Mouse (Mus musculus) lung, embryonic 14.5 days (tissue): ENCODE measurements around the gene Chd3. TPM values are rescaled to one million over a fixed set of nuclear protein-coding genes. Genes with fewer than 3 reads are reported as not detected.
A peak's percentile ranks its signal among the peaks of the same experiment; 100 is the strongest.

ENCODE experiments used
- ATAC-seq: fragments of 200-750 bp; cut with Nextera tagmentation; 2 replicates; pipeline ENCODE4 v1.8.0; 2017; ENCODE audit warnings: mild to moderate bottlenecking, moderate TSS enrichment, moderate library complexity; ENCODE audit not compliant: insufficient read depth
- DNase-seq: peaks from one replicate; pipeline ENCODE4 v3.0.0-alpha.2; 2015
- H3K27ac ChIP-seq: fragments of 300-500 bp; sonication (generic); 2 replicates; pipeline ENCODE4 v1.5.1; 2014; ENCODE audit warnings: low read depth, mild to moderate bottlenecking, moderate library complexity
- H3K27me3 ChIP-seq: fragments of 300-500 bp; sonication (generic); 2 replicates; pipeline ENCODE4 v1.6.1; 2014; ENCODE audit warnings: low read length, control low read depth; ENCODE audit not compliant: insufficient read depth
- H3K36me3 ChIP-seq: fragments of 300-500 bp; sonication (generic); 2 replicates; pipeline ENCODE4 v1.6.1; 2014; ENCODE audit warnings: control low read depth; ENCODE audit not compliant: insufficient read depth
- H3K4me1 ChIP-seq: fragments of 300-500 bp; sonication (generic); 2 replicates; pipeline ENCODE4 v1.6.1; 2014; ENCODE audit warnings: antibody characterized with exemption, control low read depth; ENCODE audit not compliant: insufficient read depth
- H3K4me2 ChIP-seq: fragments of 300-500 bp; sonication (generic); 2 replicates; pipeline ENCODE4 v1.6.1; 2014; ENCODE audit warnings: mild to moderate bottlenecking
- H3K4me3 ChIP-seq: fragments of 300-500 bp; sonication (generic); 2 replicates; pipeline ENCODE4 v1.5.1; 2014; ENCODE audit warnings: low read depth, low read length
- H3K9ac ChIP-seq: fragments of 300-500 bp; sonication (generic); 2 replicates; pipeline ENCODE4 v1.6.1; 2014
- H3K9me3 ChIP-seq: fragments of 300-500 bp; sonication (generic); 2 replicates; pipeline ENCODE4 v1.6.1; 2016; ENCODE audit warnings: low read depth, low read length, control low read depth
- CTCF ChIP-seq: IDR thresholded peaks from 2 replicates; pipeline ENCODE4 v1.5.1; 2016; ENCODE audit warnings: antibody characterized with exemption, low read depth
- WGBS: fragments of 180-500 bp; shearing (Covaris S2); extraction: QIAGEN DNeasy Blood & Tissue Kit; methylation state at CpG from one replicate; pipeline ENCODE4 v1.1.7; 2014; 5-methylcytosine and 5-hydroxymethylcytosine counted together
- polyA plus RNA-seq: library from polyadenylated mRNA; unstranded; fragments of >200 nt; fragmentation: Nextera tagmentation; extraction: Ambion mirVana; gene quantifications from 2 replicates; pipeline ENCODE4 v1.2.1, GENCODE M21; 2014

Gene Chd3
- polyA plus RNA-seq, 1 experiment from 2014 or later: 59.9 TPM

GRCm38 (mm10) chr11:69386758-69387157, 17.6 kb upstream of the Chd3 start:
- peaks cover 6% of the 10 kb centered on the region; the same call in 1 of the 2 replicates for H3K36me3 ChIP-seq
- 57% methylated on average over 7 of the region's 7 CpGs for WGBS
- H3K9ac ChIP-seq: no peak overlapping the region
- TF ChIP-seq CTCF: peak; percentile 43
- H3K4me2 ChIP-seq: no peak overlapping the region
- ATAC-seq: no peak
- no peaks in the 10 kb centered on the region for H3K9me3 ChIP-seq
- no peaks in the 10 kb centered on the region for H3K27me3 ChIP-seq
- H3K27ac ChIP-seq: no peak overlapping the region
- DNase-seq: no peak
- no peaks in the 10 kb centered on the region for H3K4me1 ChIP-seq
- H3K4me3 ChIP-seq: no peak overlapping the region

- DNase-seq (no peak), ATAC-seq (no peak)
- WGBS: 75% methylated on average over 6 of the region's 6 CpGs
- H3K36me3 ChIP-seq: peaks cover 6% of the 10 kb centered on the region; the same call in 1 of the 2 replicates
- no peak overlapping the region for H3K9ac ChIP-seq
- no peak overlapping the region for H3K4me2 ChIP-seq
- no peaks in the 10 kb centered on the region for H3K27me3 ChIP-seq
- no peaks in the 10 kb centered on the region for H3K4me1 ChIP-seq
- H3K9me3 ChIP-seq: no peaks in the 10 kb centered on the region
- no peak overlapping the region for H3K27ac ChIP-seq
- H3K4me3 ChIP-seq: no peak overlapping the region
- no peak for TF ChIP-seq CTCF
These were observed 15.8 kb upstream of the Chd3 start for GRCm38 (mm10) chr11:69384979-69385378.

- Histone ChIP-seq H3K27ac (no peak overlapping the region), H3K27me3 (no peaks in the 10 kb centered on the region), H3K9ac (peak overlapping the region; percentile 20; the same call in 1 of the 2 replicates), H3K36me3 (peaks cover 12% of the 10 kb centered on the region; the same call in 1 of the 2 replicates), H3K9me3 (no peaks in the 10 kb centered on the region), H3K4me3 (no peak overlapping the region), H3K4me1 (no peaks in the 10 kb centered on the region), H3K4me2 (no peak overlapping the region)
- no peak for DNase-seq
- ATAC-seq: no peak
- WGBS: 60% methylated on average over 10 of the region's 10 CpGs
- no peak for TF ChIP-seq CTCF
These were observed 13.4 kb upstream of the Chd3 start for GRCm38 (mm10) chr11:69382478-69383105.

GRCm38 (mm10) chr11:69381356-69381755, 12.2 kb upstream of the Chd3 start:
- Histone ChIP-seq H3K4me2 (no peak overlapping the region), H3K9me3 (no peaks in the 10 kb centered on the region), H3K4me1 (no peaks in the 10 kb centered on the region), H3K36me3 (peaks cover 13% of the 10 kb centered on the region; the same call in 1 of the 2 replicates), H3K27ac (no peak overlapping the region), H3K9ac (no peak overlapping the region), H3K27me3 (no peaks in the 10 kb centered on the region), H3K4me3 (no peak overlapping the region)
- no peak for ATAC-seq
- 72% methylated on average over 6 of the region's 6 CpGs for WGBS
- no peak for TF ChIP-seq CTCF
- no peak for DNase-seq

GRCm38 (mm10) chr11:69379600-69379999, 10.4 kb upstream of the Chd3 start:
- 79% methylated on average over 3 of the region's 3 CpGs for WGBS
- no peak overlapping the region for H3K9ac ChIP-seq
- no peak overlapping the region for H3K4me2 ChIP-seq
- H3K9me3 ChIP-seq: no peaks in the 10 kb centered on the region
- H3K27me3 ChIP-seq: no peaks in the 10 kb centered on the region
- TF ChIP-seq CTCF: no peak
- ATAC-seq: no peak
- no peak overlapping the region for H3K4me3 ChIP-seq
- H3K4me1 ChIP-seq: no peaks in the 10 kb centered on the region
- no peak for DNase-seq
- H3K36me3 ChIP-seq: peaks cover 19% of the 10 kb centered on the region; the same call in 1 of the 2 replicates
- no peak overlapping the region for H3K27ac ChIP-seq

- no peaks in the 10 kb centered on the region for H3K9me3 ChIP-seq
- no peak for TF ChIP-seq CTCF
- no peaks in the 10 kb centered on the region for H3K27me3 ChIP-seq
- peaks cover under 1% of the 10 kb centered on the region; the same call in 1 of the 2 replicates for H3K4me1 ChIP-seq
- ATAC-seq: no peak
- H3K4me3 ChIP-seq: no peak overlapping the region
- no peak overlapping the region for H3K27ac ChIP-seq
- H3K36me3 ChIP-seq: peaks cover 30% of the 10 kb centered on the region
- no peak overlapping the region for H3K9ac ChIP-seq
- no peak overlapping the region for H3K4me2 ChIP-seq
- DNase-seq: no peak
- 68% methylated on average over 3 of the region's 3 CpGs for WGBS
These were observed 8.6 kb upstream of the Chd3 start for GRCm38 (mm10) chr11:69377766-69378165.

- ATAC-seq (no peak), DNase-seq (no peak)
- no peak for TF ChIP-seq CTCF
- Histone ChIP-seq H3K27me3 (no peaks in the 10 kb centered on the region), H3K4me3 (no peak overlapping the region), H3K9ac (no peak overlapping the region), H3K4me2 (no peak overlapping the region), H3K9me3 (no peaks in the 10 kb centered on the region), H3K36me3 (peaks cover 31% of the 10 kb centered on the region), H3K4me1 (peaks cover 15% of the 10 kb centered on the region), H3K27ac (no peak overlapping the region)
- WGBS: 84% methylated on average over 4 of the region's 4 CpGs
These were observed 6.4 kb upstream of the Chd3 start for GRCm38 (mm10) chr11:69375646-69376045.
